Mouse (Mus musculus): Measurements from ENCODE around the gene Fcrl1.

DNA sequence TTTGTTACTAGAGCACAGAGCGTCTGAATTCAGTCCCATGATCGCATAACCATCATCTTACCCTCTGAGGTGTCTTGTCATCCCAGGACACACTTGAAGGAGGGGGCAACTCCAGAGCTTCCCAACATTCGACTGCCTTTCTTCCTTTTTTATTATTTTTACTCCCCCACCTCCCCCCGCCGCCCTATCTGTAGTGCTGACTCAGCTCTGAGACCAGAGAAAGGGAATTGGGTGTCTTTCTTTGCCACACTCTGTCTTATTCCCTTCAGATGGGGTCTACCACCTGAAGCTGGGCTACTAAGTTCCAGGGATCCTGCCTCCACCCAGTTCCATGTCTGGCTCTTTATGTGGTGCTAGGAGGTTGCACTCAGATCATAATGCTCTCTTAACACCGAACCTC lies 34.4 kb downstream of the Fcrl1 start:
- TF ChIP-seq CTCF (IDR thresholded peaks at IDR 0.05; ENCODE audit: low read depth, low read length) (no peak), POLR2A (IDR thresholded peaks at IDR 0.05; ENCODE audit: borderline replicate concordance, low read depth, low read length) (no peak)

All from bone marrow macrophage, adult 2 months (primary cell).